Mouse (Mus musculus): Measurements from ENCODE around the gene Ubqlnl.

DNA sequence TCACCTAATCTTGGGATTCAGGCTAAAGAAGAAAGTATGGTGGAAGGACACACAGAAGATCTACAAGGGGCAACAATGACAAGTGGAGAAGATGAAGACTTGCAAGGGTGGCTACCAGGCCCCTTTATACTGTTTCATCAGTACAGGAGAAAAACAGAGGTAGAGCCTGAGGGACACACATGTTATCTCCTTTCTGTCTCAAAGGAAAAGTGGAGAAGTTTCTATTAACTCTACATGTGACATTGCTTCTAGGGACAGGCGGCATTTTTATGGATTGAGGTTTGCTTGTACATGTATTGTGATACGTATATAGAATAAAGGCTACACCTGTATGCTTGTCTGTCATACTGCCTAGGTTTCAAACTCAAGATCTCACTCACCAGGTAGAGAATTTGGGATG, 32.9 kb upstream of the Ubqlnl start, which contains the start of gene Olfr648:
- no peak for TF ChIP-seq POLR2A (IDR thresholded peaks at IDR 0.05; ENCODE audit: borderline replicate concordance, insufficient read depth, low read length)
- TF ChIP-seq CTCF (IDR thresholded peaks at IDR 0.05; ENCODE audit: borderline replicate concordance, insufficient read depth, low read depth, low read length): no peak
